Mouse (Mus musculus): ENCODE measurements around the gene Pom121l12.

Pom121l12 gene

GRCm38 (mm10) chr11:14598976-14599375 is at the start of gene Pom121l12:
Pom121l12 (plus strand) TSS chr11:14599276.
- no peak for DNase-seq

- no peak for DNase-seq
Measured at GRCm38 (mm10) chr11:14611859-14612258, 12.8 kb downstream of the Pom121l12 start.
